Mouse (Mus musculus) liver, postnatal 0 days (tissue): ENCODE results near the gene Gm21905. TPM values are rescaled to one million over a fixed set of nuclear protein-coding genes. Genes with fewer than 3 reads are reported as not detected.
A peak's percentile ranks its signal among the peaks of the same experiment; 100 is the strongest.

Experiments used
- ATAC-seq: fragments of 200-750 bp; cut with Nextera tagmentation; 2 replicates; pipeline ENCODE4 v1.8.0; 2017; ENCODE audit warnings: mild to moderate bottlenecking, moderate library complexity
- DNase-seq: peaks from one replicate; pipeline ENCODE4 v3.0.0-alpha.2; 2016
- H3K27ac ChIP-seq: fragments of 300-500 bp; sonication (generic); 2 replicates; pipeline ENCODE4 v1.5.1; 2014; ENCODE audit warnings: antibody characterized with exemption, moderate library complexity, mild to moderate bottlenecking, low read depth
- H3K27me3 ChIP-seq: fragments of 300-500 bp; sonication (generic); 2 replicates; pipeline ENCODE4 v1.6.1; 2014; ENCODE audit warnings: low read length, control low read depth, mixed read lengths; ENCODE audit not compliant: insufficient read depth
- H3K36me3 ChIP-seq: fragments of 300-500 bp; sonication (generic); replicated peaks from 2 replicates; pipeline ENCODE4 v1.6.1; 2014; ENCODE audit warnings: mild to moderate bottlenecking, control low read depth, low read length, moderate library complexity, mixed read lengths; ENCODE audit not compliant: insufficient read depth
- H3K4me1 ChIP-seq: fragments of 300-500 bp; sonication (generic); 2 replicates; pipeline ENCODE4 v1.6.1; 2014; ENCODE audit warnings: antibody characterized with exemption, mild to moderate bottlenecking, control low read depth; ENCODE audit not compliant: insufficient read depth
- H3K4me2 ChIP-seq: fragments of 300-500 bp; sonication (generic); 2 replicates; pipeline ENCODE4 v1.6.1; 2014; ENCODE audit warnings: low read depth, mild to moderate bottlenecking, low read length, moderate library complexity, mixed read lengths
- H3K4me3 ChIP-seq: fragments of 300-500 bp; sonication (generic); 2 replicates; pipeline ENCODE4 v1.5.1; 2014; ENCODE audit warnings: low read depth, low read length
- H3K9ac ChIP-seq: fragments of 300-500 bp; sonication (generic); replicated peaks from 2 replicates; pipeline ENCODE4 v1.6.1; 2014; ENCODE audit warnings: mild to moderate bottlenecking, moderate library complexity
- H3K9me3 ChIP-seq: fragments of 300-500 bp; sonication (generic); 2 replicates; pipeline ENCODE4 v1.6.1; 2016; ENCODE audit warnings: mild to moderate bottlenecking, control low read depth, low read length, mixed read lengths
- CTCF ChIP-seq: sonication (generic); IDR thresholded peaks from 2 replicates; pipeline ENCODE4 v1.5.1; 2016; ENCODE audit warnings: antibody characterized with exemption, low read depth
- EP300 ChIP-seq: IDR thresholded peaks from 2 replicates; pipeline ENCODE4 v1.6.1; 2016; ENCODE audit warnings: antibody characterized with exemption, low read depth, mild to moderate bottlenecking
- WGBS: fragments of 180-500 bp; shearing (Covaris S2); extraction: QIAGEN DNeasy Blood & Tissue Kit; methylation state at CpG from one replicate; pipeline ENCODE4 v1.1.7; 2014; ENCODE audit not compliant: insufficient replicate concordance; 5-methylcytosine and 5-hydroxymethylcytosine counted together
- polyA plus RNA-seq: library from polyadenylated mRNA; unstranded; fragments of >200 nt; fragmentation: Nextera tagmentation; extraction: Ambion mirVana; gene quantifications from 2 replicates; pipeline ENCODE4 v1.2.1, GENCODE M21; 2015

Gm21905 gene
- polyA plus RNA-seq, 1 experiment from 2014 or later: not detected

- no peak overlapping the region for H3K4me2 ChIP-seq
- no peak overlapping the region for H3K9ac ChIP-seq
- H3K27ac ChIP-seq: no peak overlapping the region
- H3K27me3 ChIP-seq: 0 out of 2 replicates have a peak, but pooled peaks cover 3% of the 10 kb centered on the region
- whole genome bisulfite sequencing: 68% methylated on average over 4 of the region's 4 CpGs
- no peaks in the 10 kb centered on the region for H3K4me1 ChIP-seq
- no peaks in the 10 kb centered on the region for H3K36me3 ChIP-seq
- ATAC-seq: no peak
- TF ChIP-seq EP300: no peak
- TF ChIP-seq CTCF: no peak
- H3K9me3 ChIP-seq: no peaks in the 10 kb centered on the region
- DNase-seq: no peak
- H3K4me3 ChIP-seq: no peak overlapping the region
Observed at GRCm38 (mm10) chr5:67954097-67954496, 7.9 kb upstream of the Gm21905 start.

- no peaks in the 10 kb centered on the region for H3K9me3 ChIP-seq
- H3K27ac ChIP-seq: no peak overlapping the region
- H3K4me3 ChIP-seq: no peak overlapping the region
- ATAC-seq (no peak), DNase-seq (no peak)
- no peaks in the 10 kb centered on the region for H3K4me1 ChIP-seq
- no peaks in the 10 kb centered on the region for H3K36me3 ChIP-seq
- no peak overlapping the region for H3K4me2 ChIP-seq
- 79% methylated on average over 5 of the region's 5 CpGs for WGBS
- H3K27me3 ChIP-seq: 0 out of 2 replicates have a peak, but pooled peaks cover 3% of the 10 kb centered on the region
- TF ChIP-seq EP300 (no peak), CTCF (no peak)
- no peak overlapping the region for H3K9ac ChIP-seq
Observed at GRCm38 (mm10) chr5:67948074-67948473, 1.9 kb upstream of the Gm21905 start.

GRCm38 (mm10) chr5:67947006-67947405, 785 bp upstream of the Gm21905 start:
- H3K4me1 ChIP-seq: no peaks in the 10 kb centered on the region
- H3K4me3 ChIP-seq: no peak overlapping the region
- no peak for ATAC-seq
- no peak for DNase-seq
- TF ChIP-seq EP300 (no peak), CTCF (no peak)
- no peak overlapping the region for H3K27ac ChIP-seq
- no peaks in the 10 kb centered on the region for H3K9me3 ChIP-seq
- H3K36me3 ChIP-seq: no peaks in the 10 kb centered on the region
- no peak overlapping the region for H3K4me2 ChIP-seq
- 0 out of 2 replicates have a peak, but pooled peaks cover under 1% of the 10 kb centered on the region for H3K27me3 ChIP-seq
- no peak overlapping the region for H3K9ac ChIP-seq

- H3K4me1 ChIP-seq: no peaks in the 10 kb centered on the region
- H3K9me3 ChIP-seq: no peaks in the 10 kb centered on the region
- H3K4me2 ChIP-seq: no peak overlapping the region
- no peaks in the 10 kb centered on the region for H3K27me3 ChIP-seq
- H3K27ac ChIP-seq: no peak overlapping the region
- no peak overlapping the region for H3K9ac ChIP-seq
- H3K36me3 ChIP-seq: no peaks in the 10 kb centered on the region
- ATAC-seq (no peak), DNase-seq (no peak)
- TF ChIP-seq CTCF (no peak), EP300 (no peak)
- H3K4me3 ChIP-seq: no peak overlapping the region
- 76% methylated on average over 1 of the region's 1 CpGs for WGBS
Observed at GRCm38 (mm10) chr5:67944074-67944785, 2.0 kb downstream of the Gm21905 start.

GRCm38 (mm10) chr5:67943199-67943598, 3.0 kb downstream of the Gm21905 start:
- Histone ChIP-seq H3K27ac (no peak overlapping the region), H3K36me3 (no peaks in the 10 kb centered on the region), H3K4me3 (no peak overlapping the region), H3K27me3 (no peaks in the 10 kb centered on the region), H3K4me2 (no peak overlapping the region), H3K9me3 (no peaks in the 10 kb centered on the region), H3K9ac (no peak overlapping the region), H3K4me1 (no peaks in the 10 kb centered on the region)
- TF ChIP-seq CTCF (no peak), EP300 (peak; percentile 57; the same call in 1 of the 2 replicates)
- 15% methylated on average over 2 of the region's 2 CpGs for WGBS
- DNase-seq: no peak
- ATAC-seq: no peak

- Histone ChIP-seq H3K27ac (no peak within 1 kb of the TSS), H3K4me2 (no peak within 1 kb of the TSS), H3K9ac (no peak within 1 kb of the TSS), H3K4me3 (no peak within 1 kb of the TSS), H3K9me3 (no peaks in the 10 kb centered on the region), H3K36me3 (no peaks in the 10 kb centered on the region), H3K27me3 (no peaks in the 10 kb centered on the region), H3K4me1 (no peaks in the 10 kb centered on the region)
- ATAC-seq (no peak), DNase-seq (no peak)
- WGBS: 78% methylated on average over 2 of the region's 2 CpGs
- no peak for TF ChIP-seq EP300
- no peak for TF ChIP-seq CTCF
Observed at GRCm38 (mm10) chr5:67941369-67941768, 4.9 kb downstream of the Gm21905 start, which contains the start of gene Gm5108. Gene Gm5108, plus strand, starts transcription at chr5:67941669.
